Mouse (Mus musculus): ENCODE measurements at regions not wholly inside any gene's neighbourhood (a gene's known extent, or its start where the extent isn't known, plus 50 kb on each side); places are given as distances from the start of the nearest gene placed in this dataset.

GRCm38 (mm10) chr6:98584541-98584940, 242.0 kb upstream of the Gm765 start:
- no peak for ATAC-seq (ENCODE audit: insufficient number of reproducible peaks, low FRiP score, low TSS enrichment, low read depth)
- H3K27me3 ChIP-seq (ENCODE audit: control insufficient read depth, insufficient read depth, low read length), result no peaks in the 10 kb centered on the region
- no peaks in the 10 kb centered on the region for H3K36me3 ChIP-seq (ENCODE audit: control insufficient read depth, insufficient read depth, low read length)
- WGBS, result 72% methylated on average over 4 of the region's 4 CpGs
- no peak overlapping the region for H3K9ac ChIP-seq (ENCODE audit: low read length)
- no peak overlapping the region for H3K4me3 ChIP-seq (ENCODE audit: low read depth, low read length)
- DNase-seq (ENCODE audit: low spot score), result no peak
- no peak overlapping the region for H3K4me2 ChIP-seq (ENCODE audit: low read depth, severe bottlenecking)
- H3K4me1 ChIP-seq (ENCODE audit: control insufficient read depth, insufficient read depth, low read length), result no peaks in the 10 kb centered on the region
- H3K9me3 ChIP-seq (ENCODE audit: control insufficient read depth, low read length), result no peaks in the 10 kb centered on the region
- H3K27ac ChIP-seq (replicated peaks; ENCODE audit: low read depth, low read length), result no peak overlapping the region

- H3K27ac ChIP-seq (replicated peaks; ENCODE audit: low read depth, low read length), result no peak overlapping the region
- ATAC-seq (ENCODE audit: insufficient number of reproducible peaks, low FRiP score, low TSS enrichment, low read depth) (no peak), DNase-seq (ENCODE audit: low spot score) (no peak)
- H3K4me2 ChIP-seq (ENCODE audit: low read depth, severe bottlenecking), result no peak overlapping the region
- no peak overlapping the region for H3K4me3 ChIP-seq (ENCODE audit: low read depth, low read length)
- no peaks in the 10 kb centered on the region for H3K27me3 ChIP-seq (ENCODE audit: control insufficient read depth, insufficient read depth, low read length)
- H3K4me1 ChIP-seq (ENCODE audit: control insufficient read depth, insufficient read depth, low read length), result no peaks in the 10 kb centered on the region
- no peaks in the 10 kb centered on the region for H3K36me3 ChIP-seq (ENCODE audit: control insufficient read depth, insufficient read depth, low read length)
- no peak overlapping the region for H3K9ac ChIP-seq (ENCODE audit: low read length)
- no peaks in the 10 kb centered on the region for H3K9me3 ChIP-seq (ENCODE audit: control insufficient read depth, low read length)
- 30% methylated on average over 2 of the region's 2 CpGs for whole genome bisulfite sequencing
Observed at GRCm38 (mm10) chr6:98582826-98583225, 240.3 kb upstream of the Gm765 start.

- H3K27ac ChIP-seq (replicated peaks; ENCODE audit: low read depth, low read length), result no peak overlapping the region
- H3K27me3 ChIP-seq (ENCODE audit: control insufficient read depth, insufficient read depth, low read length), result no peaks in the 10 kb centered on the region
- DNase-seq (ENCODE audit: low spot score), result no peak
- no peaks in the 10 kb centered on the region for H3K4me1 ChIP-seq (ENCODE audit: control insufficient read depth, insufficient read depth, low read length)
- no peak overlapping the region for H3K9ac ChIP-seq (ENCODE audit: low read length)
- H3K4me3 ChIP-seq (ENCODE audit: low read depth, low read length), result no peak overlapping the region
- H3K36me3 ChIP-seq (ENCODE audit: control insufficient read depth, insufficient read depth, low read length), result no peaks in the 10 kb centered on the region
- no peak overlapping the region for H3K4me2 ChIP-seq (ENCODE audit: low read depth, severe bottlenecking)
- WGBS, result 77% methylated on average over 1 of the region's 1 CpGs
- H3K9me3 ChIP-seq (ENCODE audit: control insufficient read depth, low read length), result no peaks in the 10 kb centered on the region
- ATAC-seq (ENCODE audit: insufficient number of reproducible peaks, low FRiP score, low TSS enrichment, low read depth), result no peak
Observed at GRCm38 (mm10) chr6:98575227-98575626, 232.7 kb upstream of the Gm765 start.

GRCm38 (mm10) chr6:98555702-98556101, 213.1 kb upstream of the Gm765 start:
- no peaks in the 10 kb centered on the region for H3K36me3 ChIP-seq (ENCODE audit: control insufficient read depth, insufficient read depth, low read length)
- H3K9ac ChIP-seq (ENCODE audit: low read length), result no peak overlapping the region
- no peak overlapping the region for H3K27ac ChIP-seq (replicated peaks; ENCODE audit: low read depth, low read length)
- no peak overlapping the region for H3K4me2 ChIP-seq (ENCODE audit: low read depth, severe bottlenecking)
- 86% methylated on average over 1 of the region's 1 CpGs for WGBS
- no peak overlapping the region for H3K4me3 ChIP-seq (ENCODE audit: low read depth, low read length)
- no peaks in the 10 kb centered on the region for H3K4me1 ChIP-seq (ENCODE audit: control insufficient read depth, insufficient read depth, low read length)
- no peak for ATAC-seq (ENCODE audit: insufficient number of reproducible peaks, low FRiP score, low TSS enrichment, low read depth)
- H3K27me3 ChIP-seq (ENCODE audit: control insufficient read depth, insufficient read depth, low read length), result no peaks in the 10 kb centered on the region
- H3K9me3 ChIP-seq (ENCODE audit: control insufficient read depth, low read length), result no peaks in the 10 kb centered on the region
- DNase-seq (ENCODE audit: low spot score), result no peak

GRCm38 (mm10) chr6:98553922-98554321, 211.4 kb upstream of the Gm765 start:
- no peak for DNase-seq (ENCODE audit: low spot score)
- no peak overlapping the region for H3K27ac ChIP-seq (replicated peaks; ENCODE audit: low read depth, low read length)
- no peak overlapping the region for H3K4me3 ChIP-seq (ENCODE audit: low read depth, low read length)
- H3K4me1 ChIP-seq (ENCODE audit: control insufficient read depth, insufficient read depth, low read length), result no peaks in the 10 kb centered on the region
- no peak for ATAC-seq (ENCODE audit: insufficient number of reproducible peaks, low FRiP score, low TSS enrichment, low read depth)
- 74% methylated on average over 1 of the region's 1 CpGs for WGBS
- H3K4me2 ChIP-seq (ENCODE audit: low read depth, severe bottlenecking), result no peak overlapping the region
- no peaks in the 10 kb centered on the region for H3K27me3 ChIP-seq (ENCODE audit: control insufficient read depth, insufficient read depth, low read length)
- H3K9ac ChIP-seq (ENCODE audit: low read length), result no peak overlapping the region
- no peaks in the 10 kb centered on the region for H3K9me3 ChIP-seq (ENCODE audit: control insufficient read depth, low read length)
- no peaks in the 10 kb centered on the region for H3K36me3 ChIP-seq (ENCODE audit: control insufficient read depth, insufficient read depth, low read length)

GRCm38 (mm10) chr6:98551781-98552180, 209.2 kb upstream of the Gm765 start:
- Histone ChIP-seq H3K27ac (replicated peaks; ENCODE audit: low read depth, low read length) (no peak overlapping the region), H3K27me3 (ENCODE audit: control insufficient read depth, insufficient read depth, low read length) (no peaks in the 10 kb centered on the region), H3K9ac (ENCODE audit: low read length) (no peak overlapping the region), H3K36me3 (ENCODE audit: control insufficient read depth, insufficient read depth, low read length) (no peaks in the 10 kb centered on the region), H3K4me3 (ENCODE audit: low read depth, low read length) (no peak overlapping the region), H3K4me1 (ENCODE audit: control insufficient read depth, insufficient read depth, low read length) (no peaks in the 10 kb centered on the region), H3K9me3 (ENCODE audit: control insufficient read depth, low read length) (no peaks in the 10 kb centered on the region), H3K4me2 (ENCODE audit: low read depth, severe bottlenecking) (no peak overlapping the region)
- ATAC-seq (ENCODE audit: insufficient number of reproducible peaks, low FRiP score, low TSS enrichment, low read depth) (no peak), DNase-seq (ENCODE audit: low spot score) (no peak)
- WGBS, result 81% methylated on average over 3 of the region's 3 CpGs

- ATAC-seq (ENCODE audit: insufficient number of reproducible peaks, low FRiP score, low TSS enrichment, low read depth), result no peak
- WGBS, result 72% methylated on average over 15 of the region's 15 CpGs
- DNase-seq (ENCODE audit: low spot score), result no peak
- Histone ChIP-seq H3K9ac (ENCODE audit: low read length) (no peak overlapping the region), H3K36me3 (ENCODE audit: control insufficient read depth, insufficient read depth, low read length) (no peaks in the 10 kb centered on the region), H3K27me3 (ENCODE audit: control insufficient read depth, insufficient read depth, low read length) (0 out of 2 replicates have a peak, but pooled peaks cover 4% of the 10 kb centered on the region), H3K4me3 (ENCODE audit: low read depth, low read length) (no peak overlapping the region), H3K27ac (replicated peaks; ENCODE audit: low read depth, low read length) (no peak overlapping the region), H3K4me2 (ENCODE audit: low read depth, severe bottlenecking) (no peak overlapping the region), H3K4me1 (ENCODE audit: control insufficient read depth, insufficient read depth, low read length) (peaks cover 2% of the 10 kb centered on the region; the same call in 1 of the 2 replicates), H3K9me3 (ENCODE audit: control insufficient read depth, low read length) (no peaks in the 10 kb centered on the region)
Observed at GRCm38 (mm10) chr6:98526882-98527440, 184.4 kb upstream of the Gm765 start.

GRCm38 (mm10) chr6:98525286-98525685, 182.7 kb upstream of the Gm765 start:
- no peaks in the 10 kb centered on the region for H3K9me3 ChIP-seq (ENCODE audit: control insufficient read depth, low read length)
- peak; percentile 81 for DNase-seq (ENCODE audit: low spot score)
- H3K4me1 ChIP-seq (ENCODE audit: control insufficient read depth, insufficient read depth, low read length), result peaks cover 5% of the 10 kb centered on the region; the same call in 1 of the 2 replicates
- no peaks in the 10 kb centered on the region for H3K27me3 ChIP-seq (ENCODE audit: control insufficient read depth, insufficient read depth, low read length)
- H3K4me3 ChIP-seq (ENCODE audit: low read depth, low read length), result no peak overlapping the region
- no peak overlapping the region for H3K9ac ChIP-seq (ENCODE audit: low read length)
- no peaks in the 10 kb centered on the region for H3K36me3 ChIP-seq (ENCODE audit: control insufficient read depth, insufficient read depth, low read length)
- no peak overlapping the region for H3K27ac ChIP-seq (replicated peaks; ENCODE audit: low read depth, low read length)
- no peak overlapping the region for H3K4me2 ChIP-seq (ENCODE audit: low read depth, severe bottlenecking)
- 8% methylated on average over 6 of the region's 6 CpGs for WGBS
- no peak for ATAC-seq (ENCODE audit: insufficient number of reproducible peaks, low FRiP score, low TSS enrichment, low read depth)

GRCm38 (mm10) chr6:98524659-98525058, 182.1 kb upstream of the Gm765 start:
- no peak for DNase-seq (ENCODE audit: low spot score)
- WGBS, result 24% methylated on average over 2 of the region's 2 CpGs

More at GRCm38 (mm10) chr6:98524659-98525058, 182.1 kb upstream of the Gm765 start:
- Histone ChIP-seq H3K4me2 (ENCODE audit: low read depth, severe bottlenecking) (no peak overlapping the region), H3K4me1 (ENCODE audit: control insufficient read depth, insufficient read depth, low read length) (peaks cover 5% of the 10 kb centered on the region; the same call in 1 of the 2 replicates), H3K4me3 (ENCODE audit: low read depth, low read length) (no peak overlapping the region), H3K9me3 (ENCODE audit: control insufficient read depth, low read length) (no peaks in the 10 kb centered on the region), H3K27ac (replicated peaks; ENCODE audit: low read depth, low read length) (no peak overlapping the region), H3K9ac (ENCODE audit: low read length) (no peak overlapping the region), H3K36me3 (ENCODE audit: control insufficient read depth, insufficient read depth, low read length) (no peaks in the 10 kb centered on the region), H3K27me3 (ENCODE audit: control insufficient read depth, insufficient read depth, low read length) (no peaks in the 10 kb centered on the region)
- ATAC-seq (ENCODE audit: insufficient number of reproducible peaks, low FRiP score, low TSS enrichment, low read depth), result no peak

All from limb, embryonic 11.5 days (tissue).